Mouse (Mus musculus) right cerebral cortex, adult 18-20 months (tissue): ENCODE data around the gene Tuba1c.

Experiments used
- DNase-seq: peaks from one replicate; pipeline ENCODE4 v3.0.0; 2022; ENCODE audit warnings: mixed read lengths

Gene Tuba1c

DNA sequence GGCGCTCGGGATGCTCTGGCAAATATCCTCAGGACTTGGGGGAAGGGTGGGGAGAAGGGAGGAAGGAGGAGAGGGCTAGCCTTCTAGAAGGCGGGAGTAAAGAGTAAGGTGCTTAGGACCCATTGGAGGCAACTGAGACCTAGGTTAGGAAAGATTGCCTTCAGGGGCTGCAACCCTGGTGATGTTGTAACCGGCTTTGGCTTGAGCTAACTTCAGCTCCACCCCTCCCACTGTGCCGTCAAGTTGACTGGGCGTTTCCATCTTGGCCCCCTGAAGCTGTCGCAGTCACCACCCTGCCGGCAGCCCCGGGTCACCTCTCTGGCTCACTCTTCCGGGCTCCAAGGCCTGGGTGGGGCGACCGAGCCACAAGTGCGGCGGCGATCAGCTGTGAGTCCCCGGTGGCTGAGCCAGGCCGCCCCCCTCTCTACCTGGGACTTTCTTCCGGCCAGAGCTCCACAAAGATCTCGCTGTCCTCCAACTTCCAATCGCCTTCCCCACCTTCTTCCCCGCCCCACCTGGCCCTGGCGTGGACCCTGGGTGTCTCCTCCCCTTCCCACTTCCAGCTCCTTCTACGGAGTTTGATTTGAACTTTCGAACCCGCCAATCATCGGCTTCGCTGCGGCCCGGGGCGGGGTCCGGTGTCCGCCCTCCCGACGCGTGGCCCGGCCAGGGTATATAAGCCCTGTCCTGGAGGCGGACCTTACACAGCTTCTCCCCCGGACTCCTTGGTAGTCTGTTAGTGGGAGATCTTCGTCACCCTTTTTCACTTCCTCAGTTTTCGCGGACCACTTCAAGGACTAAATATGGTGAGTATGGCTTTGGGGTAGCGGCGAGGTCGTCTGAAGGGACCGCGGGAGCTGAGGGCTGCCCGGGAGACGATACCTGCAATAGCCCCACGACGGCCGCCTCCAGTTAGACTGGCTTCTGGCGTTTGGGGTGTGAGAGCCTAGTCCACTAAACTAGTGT, at the start of gene Tuba1c:
TSS of gene Tuba1c (plus strand) at position 273 of the 966 bp plus-strand sequence.
- no peak for DNase-seq

DNA sequence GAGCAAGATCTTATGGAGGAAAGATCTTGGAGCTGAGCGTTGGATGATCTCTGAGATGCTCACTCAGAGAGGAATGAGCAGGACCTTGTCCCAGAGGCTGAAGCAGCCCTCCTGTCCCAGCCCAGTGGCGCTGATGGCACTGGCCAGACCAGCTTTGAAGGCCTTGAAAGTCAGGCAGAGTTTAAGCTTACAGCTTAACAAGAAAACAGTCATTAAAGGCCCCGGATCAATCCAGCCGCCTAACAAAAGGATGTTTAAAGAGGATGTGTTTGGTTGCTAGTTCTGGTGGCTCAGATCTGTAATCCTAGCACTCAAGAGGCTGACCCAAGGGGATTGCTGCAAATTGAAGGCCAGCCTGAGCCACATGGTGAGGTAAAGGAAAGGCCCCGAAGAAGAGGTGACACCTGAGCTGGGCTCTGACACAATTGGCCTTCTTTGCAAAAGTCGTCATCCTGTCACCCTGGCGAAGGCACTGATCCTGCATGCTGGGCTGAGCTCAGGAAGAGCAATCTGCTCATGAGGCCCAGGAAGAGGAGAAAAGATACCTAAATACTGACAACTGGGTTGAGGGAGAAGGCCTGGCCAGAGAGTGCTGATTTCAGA, 49.6 kb upstream of the Tuba1c start:
- no peak for DNase-seq

DNA sequence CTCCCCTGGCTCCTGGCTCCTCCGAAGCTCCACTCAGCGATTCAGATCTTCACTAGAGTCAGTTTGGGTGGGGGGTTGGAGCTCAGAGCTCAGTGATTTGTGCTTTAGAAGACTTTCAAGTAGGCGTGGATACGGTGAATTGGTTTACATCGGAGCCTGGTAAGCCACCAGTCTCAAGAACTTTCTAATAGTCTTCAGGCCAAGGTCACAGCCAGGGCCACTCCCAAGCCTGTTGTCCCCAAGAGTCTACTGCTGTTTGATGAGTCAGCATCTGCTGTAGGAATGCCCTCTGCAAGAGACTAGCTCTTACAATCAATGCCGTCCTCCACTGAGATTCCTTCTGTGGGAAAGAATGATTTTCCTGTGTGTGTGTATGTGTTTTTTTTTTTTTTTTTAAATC, 47.6 kb upstream of the Tuba1c start:
- DNase-seq = no peak

DNA sequence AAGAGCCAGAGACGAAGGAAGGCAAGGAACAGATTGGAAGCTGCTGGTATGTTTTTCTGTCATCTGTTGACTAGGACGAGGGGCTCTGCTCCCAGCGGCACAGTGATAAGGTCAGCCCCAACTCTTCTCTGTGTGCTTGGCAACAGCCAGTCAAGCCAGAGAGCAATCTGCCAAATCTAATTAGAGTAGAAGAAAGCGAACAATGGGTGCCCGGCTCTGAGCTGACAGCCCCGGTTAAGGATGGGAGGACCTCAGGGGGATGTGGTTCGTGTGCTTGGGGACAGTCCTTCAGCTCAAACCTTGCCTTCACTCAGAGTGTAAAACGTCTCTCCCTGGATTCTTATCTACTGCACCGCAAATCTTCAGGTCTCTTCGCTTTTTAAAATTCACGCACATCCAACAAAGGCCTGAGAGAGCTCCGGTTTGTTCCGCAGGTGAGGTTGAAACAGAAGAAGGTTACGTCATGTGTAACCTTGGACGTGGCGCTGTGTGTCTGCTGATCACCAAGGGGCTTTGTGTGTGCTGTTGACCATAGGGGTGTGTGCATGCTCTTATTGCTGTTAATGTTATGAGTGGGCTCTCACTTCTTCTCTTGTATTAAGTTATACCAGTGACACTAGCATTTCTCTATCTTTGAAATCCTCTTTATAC, 46.1 kb upstream of the Tuba1c start:
- DNase-seq = no peak

DNA sequence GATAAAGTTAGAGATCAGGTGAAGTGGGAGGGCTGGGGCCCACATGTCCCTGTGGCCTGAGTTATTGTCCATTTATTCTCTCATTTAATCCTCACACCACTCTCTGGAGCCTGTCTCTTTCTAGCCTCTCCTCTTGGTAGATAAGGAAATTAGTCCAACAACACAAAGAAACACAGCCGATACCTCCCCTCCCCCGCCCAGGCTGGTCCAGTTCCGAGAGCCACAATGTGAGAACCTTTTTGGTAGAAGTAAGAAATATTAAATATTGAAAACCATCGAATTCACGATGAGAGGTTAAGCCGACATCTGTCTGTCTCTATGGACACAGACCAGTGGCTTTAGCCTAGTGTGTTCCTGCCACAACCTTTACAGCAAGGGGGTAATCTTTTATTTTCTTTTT, 45.0 kb upstream of the Tuba1c start:
- no peak for DNase-seq

DNA sequence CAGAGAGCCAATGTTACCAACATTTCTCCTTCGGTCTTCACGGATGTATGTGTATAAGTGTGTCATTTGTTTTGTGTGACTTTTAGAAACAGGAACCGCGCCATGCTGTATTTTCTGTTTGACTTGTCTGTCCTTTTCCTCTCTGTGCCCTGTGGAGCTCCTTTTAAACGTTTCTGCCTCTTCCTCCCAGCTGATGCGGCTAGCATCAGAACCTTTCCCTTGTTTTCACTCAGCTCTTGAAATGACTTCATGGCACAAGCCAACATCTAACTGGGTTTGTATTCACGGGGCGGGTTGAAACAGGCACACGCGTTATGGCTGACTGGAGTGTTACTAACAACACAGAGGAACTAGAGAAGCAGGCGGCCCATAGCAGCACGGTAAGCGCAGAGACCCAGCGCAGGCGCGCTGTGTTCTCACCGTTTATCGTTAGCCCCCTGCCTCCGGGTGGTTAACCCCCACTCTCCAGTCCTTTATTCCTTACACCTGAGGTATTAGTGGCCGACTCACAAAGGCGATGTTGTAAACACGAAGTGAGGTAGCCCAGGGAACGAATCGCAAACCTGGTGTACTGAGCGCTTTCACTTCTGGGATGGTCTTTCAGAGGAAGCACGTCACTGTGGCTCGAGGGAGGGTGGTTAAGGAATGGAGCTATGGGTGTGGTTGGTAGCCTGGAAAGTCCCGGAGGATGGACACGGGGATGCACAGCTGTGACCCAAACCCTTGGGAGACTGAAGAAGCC, 44.3 kb upstream of the Tuba1c start:
- DNase-seq = peak; percentile 85

DNA sequence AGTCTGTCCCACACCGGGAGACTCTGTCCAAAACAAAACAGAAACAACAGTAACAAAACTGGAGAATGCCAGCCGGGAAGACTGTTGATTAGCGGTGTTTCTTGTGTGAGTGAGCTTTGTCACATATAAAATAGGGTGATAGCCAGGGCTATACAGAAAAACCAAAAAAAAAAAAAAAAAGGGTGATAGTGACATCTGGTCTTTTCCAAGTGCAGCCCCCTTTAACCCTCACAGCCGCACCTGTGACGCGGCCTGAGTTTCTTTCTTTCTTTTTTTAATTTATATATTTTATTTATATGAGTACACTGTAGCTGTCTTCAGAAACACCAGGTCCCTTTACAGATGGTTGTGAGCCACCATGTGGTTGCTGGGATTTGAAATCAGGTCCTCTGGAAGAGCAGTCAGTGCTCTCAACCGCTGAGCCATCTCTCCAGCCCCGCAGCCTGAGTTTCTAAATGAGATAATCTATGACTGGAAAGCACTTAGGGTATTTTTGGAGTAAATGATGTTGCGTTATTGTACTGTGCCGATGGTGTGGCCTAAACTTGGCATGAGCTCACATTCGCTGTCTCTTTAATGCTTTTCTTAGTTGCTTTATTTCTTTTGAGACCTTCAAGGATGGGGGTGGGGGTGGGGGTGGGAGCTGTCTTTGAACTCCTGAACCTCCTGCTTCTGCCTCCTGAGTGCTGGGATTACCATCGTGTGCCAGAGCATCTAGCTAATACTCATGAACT, 43.5 kb upstream of the Tuba1c start:
- no peak for DNase-seq

DNA sequence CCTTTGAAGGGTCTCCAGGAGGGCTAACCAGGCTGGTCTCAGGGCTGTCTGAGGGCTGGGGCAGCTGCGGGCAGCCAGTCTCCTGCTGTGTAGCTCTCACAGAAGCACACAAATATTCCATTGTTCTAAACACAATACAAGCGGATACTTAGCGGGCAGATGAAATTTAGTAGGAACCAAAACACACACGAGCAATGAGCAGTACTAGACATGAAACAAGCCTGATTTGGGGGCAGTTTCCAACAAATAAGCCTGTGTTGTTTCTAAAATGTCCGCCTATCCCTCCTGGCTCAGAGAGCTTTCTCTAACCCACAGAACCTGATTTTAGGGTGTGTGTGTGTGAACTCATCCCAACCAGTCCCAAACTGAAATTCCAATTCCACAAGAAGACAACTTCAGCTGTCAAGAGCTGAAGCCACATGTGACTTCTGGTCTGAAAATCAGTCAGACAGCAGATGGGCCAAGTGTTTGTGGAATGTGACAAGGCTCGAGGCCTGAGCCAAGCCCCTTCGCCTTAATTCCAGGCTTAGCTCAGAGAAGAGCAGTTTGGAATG, 42.5 kb upstream of the Tuba1c start:
- no peak for DNase-seq

DNA sequence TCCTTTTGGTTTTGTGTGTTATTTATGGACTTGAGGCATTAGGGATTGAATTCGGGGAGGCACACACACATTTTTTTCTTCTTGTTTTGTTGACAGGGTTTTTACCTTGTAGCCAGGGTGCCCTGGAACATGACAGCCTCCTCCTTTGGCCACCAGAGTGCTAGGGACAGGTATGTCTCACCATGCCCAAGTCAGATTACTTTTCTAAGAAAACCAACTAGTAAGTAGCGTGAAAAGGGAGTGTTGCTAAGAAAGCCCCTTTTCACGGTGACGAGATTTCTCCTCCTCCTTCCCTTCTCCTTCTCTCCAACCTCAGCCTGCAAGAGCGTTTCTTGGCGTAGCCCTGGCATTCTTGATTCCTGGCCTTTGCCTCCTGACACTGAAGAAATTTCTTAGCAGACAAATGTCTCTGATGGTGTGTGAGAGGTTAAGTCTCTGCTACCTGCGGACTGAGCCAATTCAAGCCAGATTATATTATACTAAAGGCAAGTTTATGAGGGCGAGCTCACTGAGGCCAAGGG, 42.0 kb upstream of the Tuba1c start:
- DNase-seq = no peak

DNA sequence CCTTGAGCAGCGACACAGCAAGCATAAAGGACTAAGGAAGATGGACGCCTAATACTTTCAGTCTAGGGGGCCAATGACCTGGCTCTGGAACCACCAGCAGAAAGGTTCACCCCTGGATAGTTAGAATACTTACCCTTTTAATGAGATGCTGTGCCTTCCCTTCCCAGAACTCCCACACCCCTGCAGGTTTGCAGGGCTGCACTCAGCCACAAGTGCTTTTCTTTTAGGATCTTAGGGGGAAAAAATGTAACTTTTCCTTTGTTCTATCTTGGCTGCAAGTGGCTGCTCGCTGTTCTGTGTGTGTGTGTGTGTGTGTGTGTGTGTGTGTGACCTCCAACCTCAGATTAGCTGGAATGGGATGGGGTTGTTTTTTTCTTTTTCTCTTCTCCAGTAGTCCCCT, 40.9 kb upstream of the Tuba1c start:
- no peak for DNase-seq

DNA sequence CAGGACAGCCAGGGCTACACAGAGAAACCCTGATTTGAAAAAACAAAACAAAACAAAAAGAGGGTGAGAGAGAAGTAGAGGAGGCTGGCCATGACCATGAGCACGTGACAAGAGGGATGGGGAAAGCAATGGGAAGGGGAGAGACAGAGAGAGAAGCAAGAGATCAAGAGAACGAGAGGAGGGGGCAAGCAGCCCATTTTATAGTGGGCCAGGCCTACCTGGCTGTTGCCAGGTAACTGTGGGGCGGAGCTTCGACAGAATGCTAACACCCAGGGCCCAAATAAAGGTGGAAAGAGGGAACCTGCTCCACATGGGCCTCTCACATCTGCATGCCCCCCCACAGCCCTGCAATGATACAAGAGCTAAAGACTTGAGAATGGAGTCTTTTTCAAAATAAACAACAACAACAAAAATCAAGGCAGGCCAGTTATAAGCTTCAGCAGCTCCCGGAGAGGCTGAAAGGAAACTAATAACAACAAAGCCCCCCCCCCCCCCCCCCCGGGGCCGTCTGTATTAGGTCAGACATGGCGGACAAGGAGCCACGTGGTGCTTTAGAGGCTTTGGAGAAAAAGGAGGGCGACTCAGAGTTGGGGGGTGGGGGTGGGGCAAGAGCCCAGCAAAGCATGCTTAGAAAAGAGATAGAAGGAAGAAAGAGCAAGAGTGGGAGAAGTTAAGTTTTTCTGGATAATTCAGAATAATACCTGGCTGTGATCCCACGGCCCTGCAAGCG, 39.8 kb upstream of the Tuba1c start:
- no peak for DNase-seq

DNA sequence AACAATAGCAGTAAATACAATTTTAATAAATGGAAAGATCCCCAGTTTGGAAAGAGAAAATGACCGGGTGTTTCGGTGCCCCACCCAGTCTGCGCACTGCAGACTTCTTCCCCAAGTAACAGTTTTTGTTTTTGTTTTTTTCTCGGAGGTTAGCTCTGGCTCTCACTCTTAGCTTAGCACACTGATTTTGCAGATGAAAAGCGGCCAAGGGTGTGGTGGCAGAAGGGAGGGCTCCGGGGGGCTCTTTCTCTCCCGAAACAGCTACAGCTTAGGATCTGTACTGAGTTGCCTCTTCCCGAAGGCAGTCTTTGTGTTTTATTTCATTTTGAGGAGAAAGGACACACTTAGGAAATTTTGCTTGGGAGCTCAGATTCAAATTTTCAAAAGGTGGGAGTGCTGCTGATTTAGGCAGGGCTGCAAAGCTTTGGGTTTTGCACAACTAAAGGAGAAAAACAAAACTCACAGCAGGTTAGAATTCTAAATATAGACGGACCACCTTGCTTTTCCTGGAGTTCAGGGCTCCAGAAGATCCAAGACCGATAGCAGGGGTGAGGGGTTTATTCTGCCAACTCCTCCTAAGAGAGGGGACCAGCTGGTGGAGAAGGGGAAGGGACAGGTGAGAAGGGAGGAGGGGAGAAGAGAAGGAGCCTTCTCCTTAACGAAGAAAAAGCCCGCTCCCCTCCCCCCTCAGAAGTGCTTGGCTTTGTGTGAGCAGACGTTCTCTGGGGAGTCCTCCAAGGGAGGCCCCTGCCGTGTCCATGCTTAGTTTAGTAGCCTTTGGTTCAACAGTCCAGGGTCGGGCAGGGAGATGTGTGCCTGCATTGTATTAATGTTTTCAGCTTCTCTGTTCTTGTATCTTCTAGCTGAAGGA, 38.8 kb upstream of the Tuba1c start:
- no peak for DNase-seq

DNA sequence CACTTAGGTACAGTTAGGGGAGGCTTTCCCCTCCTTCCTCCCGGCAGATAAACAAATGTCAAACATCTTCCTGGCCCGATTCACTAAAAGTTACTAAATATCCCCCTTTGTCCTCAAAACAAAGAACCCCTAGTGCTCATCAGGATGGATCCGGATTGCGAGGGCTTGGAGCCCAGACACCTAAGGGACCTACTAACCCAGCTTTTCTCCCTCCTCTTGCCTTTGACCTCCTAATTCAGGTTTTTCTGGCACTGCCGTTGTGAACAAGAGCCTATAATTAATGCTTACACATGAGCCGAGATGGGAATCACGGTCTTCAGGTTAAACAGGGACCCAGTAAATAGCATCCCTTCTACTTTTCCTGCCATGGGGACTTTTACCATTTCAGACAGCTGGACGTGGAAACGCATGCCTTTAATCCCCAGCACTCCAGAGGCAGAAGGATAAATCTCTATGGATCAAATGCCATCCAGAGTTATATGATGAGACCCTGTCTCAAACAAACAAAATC, 38.1 kb upstream of the Tuba1c start:
- no peak for DNase-seq

DNA sequence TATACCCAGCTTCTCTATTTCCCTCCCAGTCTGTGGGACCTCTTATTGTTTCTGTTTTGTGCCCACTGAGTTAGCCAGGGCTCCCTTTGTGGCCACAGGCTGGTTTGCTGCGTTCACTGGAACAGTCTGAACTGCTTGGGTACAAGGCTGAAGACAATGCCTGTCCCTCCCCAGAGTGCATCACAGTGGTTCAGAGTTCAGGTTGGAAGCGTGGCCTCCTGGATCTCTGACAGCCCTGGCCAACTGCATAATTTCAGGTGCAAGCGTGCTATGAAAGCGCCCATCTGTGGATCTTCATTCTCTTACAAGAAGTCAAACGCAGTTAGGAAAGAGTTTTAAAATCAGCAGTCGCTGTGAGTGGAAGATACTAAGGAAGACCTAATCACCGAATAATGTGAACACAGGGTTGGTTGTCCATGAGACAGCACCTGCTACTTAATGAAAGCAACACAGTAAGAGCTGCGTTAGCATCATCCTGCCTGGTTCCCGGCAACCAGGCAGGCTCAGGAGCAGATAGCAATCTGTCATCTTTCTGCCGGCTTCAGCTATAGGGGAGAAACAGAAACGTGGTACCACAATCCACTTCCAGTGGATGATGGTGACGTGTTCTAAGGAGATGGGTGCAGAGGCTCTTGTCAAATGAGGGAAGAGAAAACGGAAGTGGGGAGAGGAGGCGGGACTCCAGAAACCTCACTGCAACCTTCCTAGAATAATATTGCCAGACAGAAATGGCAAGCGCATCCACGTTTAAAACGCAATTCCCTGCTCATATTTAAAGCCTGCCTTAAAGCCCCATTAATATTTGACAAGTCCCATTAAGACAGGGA, 37.4 kb upstream of the Tuba1c start:
- peak; percentile 83 for DNase-seq

DNA sequence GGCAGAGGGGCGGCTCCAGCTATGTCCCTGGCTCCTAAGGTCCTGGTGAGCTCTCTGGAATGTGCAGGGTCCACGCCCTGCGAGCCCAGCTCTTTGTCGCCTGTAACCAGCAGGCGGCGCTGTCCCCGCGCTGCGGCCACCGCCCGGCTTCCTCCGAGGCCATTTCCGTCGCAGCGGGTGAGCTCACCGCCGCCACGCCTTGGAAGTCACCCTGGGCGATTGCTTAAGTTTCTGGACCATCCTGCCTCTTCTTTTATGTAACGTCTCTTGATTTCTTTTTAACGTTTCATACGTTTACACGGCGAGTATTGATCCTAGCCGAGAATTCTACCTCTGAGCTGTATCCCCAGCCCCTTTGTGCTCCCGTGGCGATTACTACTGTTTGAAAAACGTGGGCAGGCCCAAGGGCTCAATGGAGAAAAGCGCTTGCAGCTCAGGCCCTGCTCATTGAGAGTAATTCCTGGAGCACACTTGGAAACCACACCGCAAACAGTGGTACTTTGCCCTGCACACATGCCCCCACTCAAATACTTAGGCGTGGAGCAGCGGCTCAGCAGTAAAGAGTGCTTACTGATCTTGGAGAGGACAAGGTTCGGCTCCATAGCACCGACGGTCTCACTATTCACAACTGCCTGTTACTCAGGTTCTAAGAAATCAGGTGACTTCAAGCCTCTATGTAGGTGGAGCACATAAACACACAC, 36.4 kb upstream of the Tuba1c start:
- peak; percentile 94 for DNase-seq

DNA sequence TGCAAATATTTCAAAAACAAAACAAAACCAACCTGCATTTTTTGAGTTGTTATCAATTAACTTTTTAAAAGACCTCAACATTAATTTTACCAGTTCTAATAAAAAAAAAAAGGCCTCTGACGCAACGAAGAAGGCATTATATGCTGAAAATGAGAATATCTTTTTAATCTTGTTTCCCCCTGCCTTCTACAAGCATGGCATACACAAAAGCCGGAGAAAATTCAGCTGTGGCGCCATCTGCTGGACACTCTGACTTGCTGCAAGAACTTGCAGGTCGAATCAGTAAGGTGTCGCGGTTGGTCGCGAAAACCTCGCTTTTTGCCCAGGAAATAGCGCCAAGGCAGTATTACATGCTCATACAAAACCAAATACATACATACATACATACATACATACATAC, 35.8 kb upstream of the Tuba1c start:
- DNase-seq = peak; percentile 84

DNA sequence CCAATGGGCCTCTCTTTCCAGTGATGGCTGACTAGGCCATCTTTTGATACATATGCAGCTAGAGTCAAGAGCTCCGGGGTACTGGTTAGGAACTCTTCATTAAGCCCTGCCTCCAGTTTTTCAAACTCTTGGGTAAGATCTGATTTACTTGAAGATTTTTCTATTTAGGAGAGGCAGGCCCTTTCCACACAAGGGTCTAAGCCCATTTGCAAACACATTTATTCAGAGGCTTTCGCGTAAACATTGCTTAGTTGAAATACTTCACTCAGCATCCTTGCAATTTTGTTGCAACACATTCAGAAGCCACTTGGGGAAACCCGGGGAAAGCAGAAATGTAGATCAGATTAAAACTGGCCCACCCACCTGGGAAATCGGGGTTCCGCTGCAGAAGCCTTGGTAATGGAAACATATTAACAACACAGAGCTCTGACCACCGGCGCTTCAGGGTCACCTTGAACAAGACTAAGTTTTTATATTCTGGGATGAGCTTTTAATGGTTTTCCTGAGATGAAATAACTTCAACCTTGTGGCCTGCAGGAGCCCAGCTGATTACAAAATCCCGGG, 34.7 kb upstream of the Tuba1c start:
- no peak for DNase-seq

DNA sequence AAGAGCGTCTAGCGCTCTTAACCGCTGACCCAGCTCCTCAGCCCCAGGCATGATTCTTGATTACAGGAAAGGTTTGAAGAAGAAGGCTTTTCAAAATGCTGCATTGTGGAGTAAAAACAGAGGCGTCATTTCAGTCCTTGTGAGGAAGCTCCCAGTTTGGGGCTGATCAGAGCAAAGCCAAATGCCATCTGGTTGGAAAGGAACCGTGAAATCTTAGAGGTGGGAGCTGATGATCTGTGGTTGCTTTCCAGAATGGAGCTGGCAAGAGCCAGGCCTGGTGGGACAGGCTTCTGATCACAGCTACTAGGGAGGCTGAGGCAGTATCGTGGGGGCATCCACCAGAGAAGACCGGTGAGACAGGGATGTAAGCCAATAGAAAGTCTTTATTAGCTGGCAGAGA, 32.9 kb upstream of the Tuba1c start:
- DNase-seq = no peak
